ENCODE assay signal across 16 mouse cellular contexts in genomic region chr4:49232206-49233031, GRCm38 (mm10).
DNase-seq lines count a peak whose midpoint lies in the region; ATAC-seq lines count a peak whose summit lies in the region.
"Had no signal": no experiment of that assay in that cellular context is flagged by ENCODE, and none has a peak within 500 bp of the region (broad histone marks: within the 10 kb centered on the region; RNA-seq: fewer than 3 reads in every experiment).

No protein-coding gene starts in this region.

- intact Hi-C loops in gastrocnemius, postnatal 36 days (cut with DNase I) = no loop called here

- H3K36me3 ChIP-seq in forebrain, embryonic 14.5 days (ENCODE audit: control insufficient read depth, insufficient read depth, low read length) = no peaks in the 10 kb centered on the region
- H3K36me3 ChIP-seq in hindbrain, embryonic 14.5 days (replicated peaks; ENCODE audit: control insufficient read depth, insufficient read depth) = no peaks in the 10 kb centered on the region
- H3K36me3 ChIP-seq in midbrain, embryonic 16.5 days (ENCODE audit: control insufficient read depth, insufficient read depth, low read length) = no peaks in the 10 kb centered on the region
- H3K36me3 ChIP-seq: embryonic facial prominence, embryonic 12.5 days; G1E; neural tube, embryonic 13.5 days had no signal

- 0 out of 2 replicates have a peak, but pooled peaks cover 3% of the 10 kb centered on the region for H3K4me1 ChIP-seq in forebrain, embryonic 14.5 days (ENCODE audit: control insufficient read depth, insufficient read depth, low read length)
- peaks cover 14% of the 10 kb centered on the region for H3K4me1 ChIP-seq in hindbrain, embryonic 14.5 days (replicated peaks; ENCODE audit: control insufficient read depth, insufficient read depth, low read length)
- H3K4me1 ChIP-seq in midbrain, embryonic 16.5 days (ENCODE audit: control insufficient read depth, insufficient read depth, low read length) = peaks cover 7% of the 10 kb centered on the region; the same call in 1 of the 2 replicates
- H3K4me1 ChIP-seq: embryonic facial prominence, embryonic 12.5 days had no signal

- H3K4me3 ChIP-seq in forebrain, embryonic 14.5 days (ENCODE audit: low read depth, low read length) = no peak overlapping the region
- H3K4me3 ChIP-seq in hindbrain, embryonic 14.5 days (replicated peaks; ENCODE audit: low read length) = no peak overlapping the region
- no peak overlapping the region for H3K4me3 ChIP-seq in midbrain, embryonic 16.5 days (ENCODE audit: low read depth, low read length)
- H3K4me3 ChIP-seq: embryonic facial prominence, embryonic 12.5 days; neural tube, embryonic 13.5 days had no signal

- H3K9ac ChIP-seq in forebrain, embryonic 14.5 days (ENCODE audit: low read length) = no peak overlapping the region
- no peak overlapping the region for H3K9ac ChIP-seq in hindbrain, embryonic 14.5 days
- H3K9ac ChIP-seq in midbrain, embryonic 16.5 days (ENCODE audit: low read depth, low read length) = no peak overlapping the region
- H3K9ac ChIP-seq: embryonic facial prominence, embryonic 12.5 days; lung, embryonic 14.5 days; neural tube, embryonic 13.5 days had no signal

- no peaks in the 10 kb centered on the region for H3K27me3 ChIP-seq in forebrain, embryonic 14.5 days (replicated peaks; ENCODE audit: control insufficient read depth, insufficient read depth, low read length)
- H3K27me3 ChIP-seq in hindbrain, embryonic 14.5 days (ENCODE audit: control insufficient read depth, insufficient read depth, low read length) = no peaks in the 10 kb centered on the region
- H3K27me3 ChIP-seq in midbrain, embryonic 16.5 days (ENCODE audit: control insufficient read depth, insufficient read depth, low read depth, low read length) = no peaks in the 10 kb centered on the region
- H3K27me3 ChIP-seq: embryonic facial prominence, embryonic 12.5 days; neural tube, embryonic 13.5 days had no signal

- H3K9me3 ChIP-seq in forebrain, embryonic 14.5 days (replicated peaks; ENCODE audit: control insufficient read depth, low read length) = no peaks in the 10 kb centered on the region
- H3K9me3 ChIP-seq in hindbrain, embryonic 14.5 days (ENCODE audit: control insufficient read depth, low read length) = no peaks in the 10 kb centered on the region
- H3K9me3 ChIP-seq in midbrain, embryonic 16.5 days (replicated peaks; ENCODE audit: control insufficient read depth, low read length, poor library complexity, severe bottlenecking) = no peaks in the 10 kb centered on the region
- H3K9me3 ChIP-seq: embryonic facial prominence, embryonic 12.5 days; G1E; neural tube, embryonic 13.5 days had no signal

- DNase-seq in embryo, embryonic 10.5 days (ENCODE audit: low spot score) = peak; percentile 38
- peak; percentile 44 for DNase-seq in forebrain, embryonic 14.5 days (ENCODE audit: low spot score)
- no peak for DNase-seq in hindbrain, embryonic 14.5 days (ENCODE audit: low spot score)
- no peak for DNase-seq in lung, postnatal 25 days (ENCODE audit: low spot score)
- no peak for DNase-seq in gastrocnemius, postnatal 36 days
- no peak for DNase-seq in kidney, adult 18-20 months
- DNase-seq: cerebellum, postnatal 14 days; heart, postnatal 14 days; kidney, postnatal 14 days; lung, embryonic 14.5 days; thymus, adult 18-20 months had no signal

- ATAC-seq in forebrain, embryonic 14.5 days = peak; percentile 69
- peak; percentile 69 for ATAC-seq in hindbrain, embryonic 14.5 days (ENCODE audit: low FRiP score)
- ATAC-seq in midbrain, embryonic 16.5 days = peak; percentile 59
- ATAC-seq: intestine, embryonic 16.5 days had no signal

- no peak overlapping the region for H3K27ac ChIP-seq in forebrain, embryonic 14.5 days (ENCODE audit: low read depth, low read length)
- no peak overlapping the region for H3K27ac ChIP-seq in hindbrain, embryonic 14.5 days
- H3K27ac ChIP-seq in midbrain, embryonic 16.5 days (ENCODE audit: low read length) = peak overlapping the region; percentile 6; the same call in 1 of the 2 replicates
- H3K27ac ChIP-seq: embryonic facial prominence, embryonic 12.5 days; neural tube, embryonic 13.5 days had no signal

- WGBS in forebrain, embryonic 14.5 days = 11% methylated on average over 11 of the region's 11 CpGs
- 27% methylated on average over 11 of the region's 11 CpGs for WGBS in hindbrain, embryonic 14.5 days
- 27% methylated on average over 11 of the region's 11 CpGs for WGBS in midbrain, embryonic 16.5 days

- no peak overlapping the region for H3K4me2 ChIP-seq in forebrain, embryonic 14.5 days (ENCODE audit: low read length)
- H3K4me2 ChIP-seq in hindbrain, embryonic 14.5 days (replicated peaks) = no peak overlapping the region
- H3K4me2 ChIP-seq in midbrain, embryonic 16.5 days (ENCODE audit: low read length) = no peak overlapping the region
- H3K4me2 ChIP-seq: embryonic facial prominence, embryonic 12.5 days; lung, embryonic 14.5 days; neural tube, embryonic 13.5 days had no signal

Comparison
In these comparisons a context has a peak if more than half of its experiments do, and no peak if none do; other contexts are left out.
1. DNase-seq: peak in embryo, embryonic 10.5 days (single experiment) and forebrain, embryonic 14.5 days (single experiment); none in hindbrain, embryonic 14.5 days (single experiment), lung, postnatal 25 days (single experiment), gastrocnemius, postnatal 36 days (0 of 2) and kidney, adult 18-20 months (single experiment).
2. Peak in every context shown above with its lines, with median percentiles within 50 percentile points of each other: ATAC-seq.